Mouse (Mus musculus): ENCODE results near the gene Pdk1. TPM values are rescaled to one million over a fixed set of nuclear protein-coding genes. Genes with fewer than 3 reads are reported as not detected.

The Pdk1 gene
- polyA plus RNA-seq, 1 experiment = 16.7 TPM

DNA sequence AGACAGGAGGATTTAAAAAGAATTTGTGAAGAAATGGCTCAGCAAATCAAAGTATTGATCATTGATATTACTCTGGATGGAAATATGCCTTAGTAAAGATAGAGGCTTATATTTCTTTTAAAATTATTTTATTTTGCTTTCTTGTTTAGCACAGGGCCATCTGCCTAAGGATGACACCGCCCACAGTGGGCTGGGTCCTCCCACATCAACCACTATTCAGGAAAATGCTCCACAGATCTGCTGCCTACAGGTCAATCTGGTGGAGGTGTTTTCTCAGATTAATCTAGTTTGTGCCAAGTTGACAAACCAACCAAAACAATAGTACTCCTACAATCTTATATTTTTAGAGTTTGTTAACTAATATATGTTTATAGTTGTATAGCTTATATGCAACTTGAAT lies 63.7 kb downstream of the Pdk1 start:
- no peak for DNase-seq
- no peaks in the 10 kb centered on the region for H3K4me1 ChIP-seq (ENCODE audit: control insufficient read depth, insufficient read depth, low read length)
- H3K4me3 ChIP-seq (ENCODE audit: insufficient read depth, low read depth, low read length) = no peak overlapping the region
- H3K36me3 ChIP-seq (ENCODE audit: control insufficient read depth, insufficient read depth, low read length) = no peaks in the 10 kb centered on the region
- WGBS = 100% methylated on average over 1 of the region's 1 CpGs
- H3K27me3 ChIP-seq (replicated peaks; ENCODE audit: control insufficient read depth, insufficient read depth, low read length) = no peaks in the 10 kb centered on the region
- TF ChIP-seq CTCF (conservative IDR thresholded peaks at IDR 0.05; ENCODE audit: insufficient read depth, insufficient read length, low read depth, low read length) (no peak), POLR2A (IDR thresholded peaks at IDR 0.05; ENCODE audit: low read depth, low read length) (no peak)
- H3K27ac ChIP-seq (ENCODE audit: insufficient read depth, low read depth, low read length) = no peak overlapping the region

DNA sequence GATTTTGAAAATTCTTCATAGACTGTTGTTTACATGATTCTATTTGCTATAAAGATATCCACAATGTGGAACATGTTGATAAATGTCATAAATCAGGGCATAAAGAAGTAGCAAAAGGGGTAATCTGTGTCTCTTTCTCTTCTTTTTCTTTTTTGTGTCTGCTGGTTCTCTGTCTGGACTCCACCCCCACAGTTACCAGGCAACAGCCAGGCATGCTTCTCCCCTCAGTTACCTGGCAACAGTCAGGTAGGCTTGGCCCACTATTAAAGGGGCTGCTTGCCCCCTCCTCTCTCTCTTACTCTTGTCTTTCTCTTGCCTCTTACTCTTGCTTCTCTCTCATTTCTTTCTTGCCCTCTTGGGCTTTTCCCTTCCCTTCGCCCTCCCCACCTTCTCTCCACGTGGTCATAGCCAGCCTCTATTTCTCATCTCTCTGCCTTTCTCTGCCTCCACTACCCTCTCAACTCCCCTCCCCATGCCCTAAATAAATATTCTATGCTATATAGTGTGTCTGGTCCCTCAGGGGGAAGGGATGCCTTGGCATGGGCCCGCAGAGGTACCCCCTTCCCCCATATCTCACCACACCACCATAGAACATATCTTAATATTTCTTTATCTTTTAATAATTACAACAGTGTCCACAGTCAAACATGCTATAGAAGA lies 64.8 kb downstream of the Pdk1 start:
- H3K27me3 ChIP-seq (replicated peaks; ENCODE audit: control insufficient read depth, insufficient read depth, low read length) = no peaks in the 10 kb centered on the region
- H3K27ac ChIP-seq (ENCODE audit: insufficient read depth, low read depth, low read length) = no peak overlapping the region
- H3K4me1 ChIP-seq (ENCODE audit: control insufficient read depth, insufficient read depth, low read length) = no peaks in the 10 kb centered on the region
- H3K36me3 ChIP-seq (ENCODE audit: control insufficient read depth, insufficient read depth, low read length) = no peaks in the 10 kb centered on the region
- no peak for TF ChIP-seq CTCF (conservative IDR thresholded peaks at IDR 0.05; ENCODE audit: insufficient read depth, insufficient read length, low read depth, low read length)
- no peak for TF ChIP-seq POLR2A (IDR thresholded peaks at IDR 0.05; ENCODE audit: low read depth, low read length)
- no peak for DNase-seq
- WGBS = 84% methylated on average over 3 of the region's 3 CpGs
- H3K4me3 ChIP-seq (ENCODE audit: insufficient read depth, low read depth, low read length) = no peak overlapping the region

DNA sequence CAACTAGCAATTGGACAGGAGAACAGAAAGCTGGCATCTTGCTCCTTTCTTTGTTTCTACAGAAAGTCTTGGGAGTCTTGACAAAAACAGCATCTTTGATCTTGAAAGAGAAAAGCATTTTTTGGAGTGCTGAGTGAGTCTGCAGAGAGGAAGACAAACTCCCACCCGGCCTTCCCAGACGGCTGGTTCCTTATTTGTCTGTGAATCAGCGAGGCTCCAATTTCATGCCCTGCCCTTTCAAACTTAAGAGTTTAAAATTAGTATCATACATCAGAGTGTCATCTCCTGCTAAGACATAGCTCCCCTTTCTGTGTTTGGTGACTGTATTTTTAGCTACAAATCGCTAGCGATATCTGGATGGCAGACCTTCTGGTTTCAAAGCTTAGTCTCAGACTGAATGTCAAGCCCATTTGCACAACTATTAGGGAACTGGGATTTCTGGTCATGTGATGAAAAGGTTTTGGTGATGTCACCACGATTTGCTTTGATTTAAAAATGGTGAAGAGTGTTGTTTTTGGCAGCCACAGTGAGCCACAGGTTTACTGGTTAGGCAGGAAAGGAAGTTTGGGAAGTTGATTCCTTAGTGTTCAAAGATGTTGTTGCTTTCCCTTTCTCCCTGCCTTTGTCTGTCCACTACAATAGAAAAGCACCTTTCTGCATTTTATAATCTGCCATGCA lies 65.8 kb downstream of the Pdk1 start:
- DNase-seq = no peak
- no peak overlapping the region for H3K27ac ChIP-seq (ENCODE audit: insufficient read depth, low read depth, low read length)
- no peak for TF ChIP-seq CTCF (conservative IDR thresholded peaks at IDR 0.05; ENCODE audit: insufficient read depth, insufficient read length, low read depth, low read length)
- TF ChIP-seq POLR2A (IDR thresholded peaks at IDR 0.05; ENCODE audit: low read depth, low read length) = no peak

DNA sequence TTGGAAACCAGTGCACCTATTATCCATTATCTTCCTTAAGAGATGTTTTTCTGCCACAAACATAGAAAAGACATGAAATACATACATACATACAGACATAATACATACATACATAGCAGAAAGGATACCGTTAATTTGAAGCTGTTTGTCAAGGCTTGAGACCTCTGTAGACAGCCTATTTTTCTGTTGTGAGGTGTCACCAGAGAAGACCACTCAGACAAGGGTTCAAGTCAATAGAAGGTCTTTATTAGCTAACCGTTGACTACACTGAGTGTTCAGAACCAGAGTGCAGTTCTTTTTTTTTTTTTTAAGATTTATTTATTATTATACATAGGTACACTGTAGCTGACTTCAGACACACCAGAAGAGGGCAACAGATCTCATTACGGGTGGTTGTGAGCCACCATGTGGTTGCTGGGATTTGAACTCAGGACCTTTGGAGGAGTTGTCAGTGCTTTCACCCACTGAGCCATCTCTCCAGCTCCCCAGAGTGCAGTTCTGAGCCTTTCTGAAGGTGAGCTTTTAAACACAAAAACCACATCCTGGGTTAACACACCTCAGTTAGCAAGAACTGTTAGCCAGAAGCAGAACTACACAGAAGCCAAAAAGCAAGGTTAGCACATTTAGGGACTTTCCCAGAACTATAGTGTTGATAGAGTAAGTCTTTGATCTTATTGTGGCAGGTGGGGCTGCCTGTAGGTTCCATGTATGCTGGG lies 68.1 kb downstream of the Pdk1 start:
- Histone ChIP-seq H3K4me3 (ENCODE audit: insufficient read depth, low read depth, low read length) (no peak overlapping the region), H3K27ac (ENCODE audit: insufficient read depth, low read depth, low read length) (no peak overlapping the region), H3K36me3 (ENCODE audit: control insufficient read depth, insufficient read depth, low read length) (no peaks in the 10 kb centered on the region), H3K4me1 (ENCODE audit: control insufficient read depth, insufficient read depth, low read length) (no peaks in the 10 kb centered on the region), H3K27me3 (replicated peaks; ENCODE audit: control insufficient read depth, insufficient read depth, low read length) (no peaks in the 10 kb centered on the region)
- 94% methylated on average over 3 of the region's 3 CpGs for WGBS
- no peak for DNase-seq
- TF ChIP-seq CTCF (conservative IDR thresholded peaks at IDR 0.05; ENCODE audit: insufficient read depth, insufficient read length, low read depth, low read length) (no peak), POLR2A (IDR thresholded peaks at IDR 0.05; ENCODE audit: low read depth, low read length) (no peak)

More for the DNA sequence above, 65.8 kb downstream of the Pdk1 start:
- WGBS = 42% methylated on average over 6 of the region's 6 CpGs
- Histone ChIP-seq H3K27me3 (replicated peaks; ENCODE audit: control insufficient read depth, insufficient read depth, low read length) (no peaks in the 10 kb centered on the region), H3K4me3 (ENCODE audit: insufficient read depth, low read depth, low read length) (no peak overlapping the region), H3K4me1 (ENCODE audit: control insufficient read depth, insufficient read depth, low read length) (no peaks in the 10 kb centered on the region), H3K36me3 (ENCODE audit: control insufficient read depth, insufficient read depth, low read length) (no peaks in the 10 kb centered on the region)

DNA sequence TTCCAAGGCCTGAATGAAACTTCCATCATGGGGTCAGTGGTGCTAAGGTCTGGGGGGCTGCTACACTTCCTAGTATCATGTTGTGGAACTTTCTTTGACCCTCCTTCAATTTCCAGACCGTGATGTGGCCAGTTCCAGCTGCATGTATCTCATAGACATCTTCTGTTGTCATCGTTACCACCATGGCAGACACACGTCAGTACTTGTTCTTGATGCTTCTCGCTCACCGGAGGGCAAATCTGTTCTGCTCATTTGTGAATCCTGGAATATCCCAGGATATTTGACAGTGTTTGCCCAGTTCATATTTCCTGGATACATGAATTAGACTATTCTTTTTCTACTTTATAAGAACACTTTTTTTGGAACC lies 68.7 kb downstream of the Pdk1 start:
- Histone ChIP-seq H3K27ac (ENCODE audit: insufficient read depth, low read depth, low read length) (no peak overlapping the region), H3K27me3 (replicated peaks; ENCODE audit: control insufficient read depth, insufficient read depth, low read length) (no peaks in the 10 kb centered on the region), H3K4me3 (ENCODE audit: insufficient read depth, low read depth, low read length) (no peak overlapping the region), H3K36me3 (ENCODE audit: control insufficient read depth, insufficient read depth, low read length) (no peaks in the 10 kb centered on the region), H3K4me1 (ENCODE audit: control insufficient read depth, insufficient read depth, low read length) (no peaks in the 10 kb centered on the region)
- TF ChIP-seq CTCF (conservative IDR thresholded peaks at IDR 0.05; ENCODE audit: insufficient read depth, insufficient read length, low read depth, low read length) (no peak), POLR2A (IDR thresholded peaks at IDR 0.05; ENCODE audit: low read depth, low read length) (no peak)
- 94% methylated on average over 5 of the region's 5 CpGs for WGBS
- DNase-seq = no peak

DNA sequence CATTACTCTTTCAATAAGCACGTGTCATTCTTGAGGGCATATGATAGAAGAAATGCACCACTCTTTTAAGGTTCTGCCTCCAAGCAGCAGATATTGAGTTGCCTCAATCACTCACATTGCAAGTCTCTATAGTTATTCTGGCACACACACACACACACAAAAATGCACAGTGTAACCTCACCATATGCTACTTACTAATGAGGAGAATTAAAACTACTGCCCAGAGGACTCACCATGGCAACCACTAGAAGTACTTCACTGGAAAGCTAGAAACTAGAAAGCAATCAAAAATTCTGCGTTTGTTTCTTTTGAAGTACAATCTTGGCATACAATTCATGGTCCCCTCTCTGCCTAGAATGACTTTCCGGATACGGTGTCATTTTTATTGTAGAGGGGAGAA lies 78.2 kb downstream of the Pdk1 start:
- Histone ChIP-seq H3K27ac (ENCODE audit: insufficient read depth, low read depth, low read length) (no peak overlapping the region), H3K36me3 (ENCODE audit: control insufficient read depth, insufficient read depth, low read length) (no peaks in the 10 kb centered on the region), H3K4me1 (ENCODE audit: control insufficient read depth, insufficient read depth, low read length) (no peaks in the 10 kb centered on the region), H3K4me3 (ENCODE audit: insufficient read depth, low read depth, low read length) (no peak overlapping the region), H3K27me3 (replicated peaks; ENCODE audit: control insufficient read depth, insufficient read depth, low read length) (no peaks in the 10 kb centered on the region)
- DNase-seq = no peak
- TF ChIP-seq CTCF (conservative IDR thresholded peaks at IDR 0.05; ENCODE audit: insufficient read depth, insufficient read length, low read depth, low read length) (no peak), POLR2A (IDR thresholded peaks at IDR 0.05; ENCODE audit: low read depth, low read length) (no peak)
- WGBS = 82% methylated on average over 4 of the region's 4 CpGs

Other genes starting within 250 kb of the Pdk1 start
- 58.7 and 60.3 TPM in 2 replicates for gene Itga6, start 127.6 kb upstream of the Pdk1 start, polyA plus RNA-seq (2012; rRNA removed)
- gene Rapgef4, start 108.0 kb downstream of the Pdk1 start, polyA plus RNA-seq (2012; rRNA removed) = 6.2 and 6.4 TPM in 2 replicates

All from kidney, adult 2 months (tissue).